Mouse (Mus musculus) heart, adult 2 months (tissue): ENCODE measurements at regions not wholly inside any gene's neighbourhood (a gene's known extent, or its start where the extent isn't known, plus 50 kb on each side); places are given as distances from the start of the nearest gene placed in this dataset.

Source experiments
- DNase-seq, 2 experiments: peaks; one replicate each; pipeline ENCODE4 v3.0.0; 2021
- H3K27ac ChIP-seq: fragments of 200-600 bp; 2 replicates; pipeline ENCODE4 v1.8.1; 2022
- H3K27me3 ChIP-seq: fragments of 200-500 bp; 2 replicates; pipeline ENCODE4 v1.6.1; 2012; ENCODE audit warnings: mild to moderate bottlenecking, low read length, inconsistent platforms, mixed read lengths; ENCODE audit not compliant: control insufficient read depth, insufficient read depth
- H3K36me3 ChIP-seq: fragments of 200-500 bp; 2 replicates; pipeline ENCODE4 v1.6.1; 2012; ENCODE audit warnings: low read length, inconsistent platforms; ENCODE audit not compliant: control insufficient read depth, insufficient read depth
- H3K4me1 ChIP-seq: fragments of 200-500 bp; 2 replicates; pipeline ENCODE4 v1.6.1; 2011; ENCODE audit warnings: low read length; ENCODE audit not compliant: control insufficient read depth, insufficient read depth
- H3K4me3 ChIP-seq: fragments of 200-600 bp; 2 replicates; pipeline ENCODE4 v1.8.1; 2022
- H3K79me2 ChIP-seq: fragments of 200-500 bp; replicated peaks from 2 replicates; pipeline ENCODE4 v1.6.1; 2012; ENCODE audit warnings: mild to moderate bottlenecking, inconsistent platforms, low read length, moderate library complexity, mixed read lengths; ENCODE audit not compliant: control insufficient read depth, insufficient read depth
- H3K9ac ChIP-seq: fragments of 200-500 bp; 2 replicates; pipeline ENCODE4 v1.6.1; 2012; ENCODE audit warnings: low read depth, mild to moderate bottlenecking, control low read depth, inconsistent platforms, low read length, mixed read lengths
- CTCF ChIP-seq: fragments of 200-600 bp; IDR thresholded peaks from 2 replicates; pipeline ENCODE4 v1.8.1; 2022; ENCODE audit warnings: antibody characterized with exemption, mild to moderate bottlenecking, moderate library complexity
- EP300 ChIP-seq: fragments of 200-500 bp; IDR thresholded peaks from 2 replicates; pipeline ENCODE4 v1.6.1; 2011; ENCODE audit warnings: low read depth, low read length, control low read depth; ENCODE audit not compliant: insufficient read depth
- POLR2A ChIP-seq: fragments of 200-500 bp; IDR thresholded peaks from 2 replicates; pipeline ENCODE4 v1.6.1; 2011; ENCODE audit warnings: mild to moderate bottlenecking, low read depth, low read length, control low read depth; ENCODE audit not compliant: insufficient read depth
- WGBS: fragments of 180-500 bp; shearing (Covaris S2); methylation state at CpG from one replicate; pipeline ENCODE4 v1.1.7; 2018; 5-methylcytosine and 5-hydroxymethylcytosine counted together
- intact Hi-C: fragments of 180-260 bp; cut with DNase I; formaldehyde crosslinking; loops from one replicate; pipeline ENCODE4 v1.15.1; 2025

DNA sequence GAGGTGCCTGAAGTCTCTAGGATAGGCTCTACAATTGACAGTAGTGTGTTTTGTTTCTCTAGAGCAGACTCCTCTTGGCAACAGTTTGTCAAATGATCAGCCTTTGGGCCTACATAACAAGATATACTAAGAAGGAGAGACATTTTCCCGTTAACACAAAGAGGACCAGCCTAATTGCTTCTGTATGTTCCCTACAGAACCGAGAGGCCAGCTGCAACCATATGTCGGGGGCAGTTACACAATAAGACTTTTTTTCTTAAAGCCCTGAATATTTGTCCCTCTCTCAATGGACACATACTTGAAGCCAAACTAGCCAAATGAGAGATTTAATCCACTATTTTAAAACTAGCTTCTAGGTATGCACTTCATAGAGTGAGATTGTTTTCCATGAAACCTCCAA is 226.5 kb upstream of the Tox3 start:
- 76% methylated on average over 3 of the region's 3 CpGs for WGBS
- Histone ChIP-seq H3K27me3 (no peaks in the 10 kb centered on the region), H3K4me1 (no peaks in the 10 kb centered on the region), H3K9ac (no peak overlapping the region), H3K36me3 (no peaks in the 10 kb centered on the region), H3K4me3 (no peak overlapping the region), H3K79me2 (no peaks in the 10 kb centered on the region), H3K27ac (no peak overlapping the region)
- intact Hi-C loops, result no loop called here
- TF ChIP-seq CTCF (no peak), POLR2A (no peak), EP300 (no peak)
- no peak for DNase-seq

DNA sequence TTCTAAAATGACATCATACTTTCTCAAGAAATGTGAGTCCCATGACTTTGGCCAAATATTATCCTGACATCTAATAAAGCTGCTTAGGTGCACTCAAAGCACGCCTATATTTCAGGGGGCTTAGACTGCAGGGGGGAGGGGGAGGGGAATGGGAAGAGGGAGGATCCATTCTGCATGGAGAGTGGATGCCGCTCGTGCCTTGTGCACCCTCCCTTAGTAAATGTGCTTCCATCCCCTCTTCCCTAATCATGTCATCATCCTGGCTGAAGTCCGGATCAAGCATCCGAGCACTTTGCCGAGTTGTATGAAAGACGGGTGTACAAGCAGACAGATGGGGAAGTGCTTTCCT is 207.9 kb upstream of the Tox3 start:
- no peak for DNase-seq
- H3K9ac ChIP-seq, result no peak overlapping the region
- H3K27me3 ChIP-seq, result no peaks in the 10 kb centered on the region
- H3K4me3 ChIP-seq, result no peak overlapping the region
- no peaks in the 10 kb centered on the region for H3K79me2 ChIP-seq
- 86% methylated on average over 7 of the region's 7 CpGs for WGBS
- TF ChIP-seq EP300 (no peak), CTCF (no peak), POLR2A (no peak)
- H3K36me3 ChIP-seq, result no peaks in the 10 kb centered on the region
- intact Hi-C loops, result no loop called here
- no peak overlapping the region for H3K27ac ChIP-seq
- no peaks in the 10 kb centered on the region for H3K4me1 ChIP-seq

DNA sequence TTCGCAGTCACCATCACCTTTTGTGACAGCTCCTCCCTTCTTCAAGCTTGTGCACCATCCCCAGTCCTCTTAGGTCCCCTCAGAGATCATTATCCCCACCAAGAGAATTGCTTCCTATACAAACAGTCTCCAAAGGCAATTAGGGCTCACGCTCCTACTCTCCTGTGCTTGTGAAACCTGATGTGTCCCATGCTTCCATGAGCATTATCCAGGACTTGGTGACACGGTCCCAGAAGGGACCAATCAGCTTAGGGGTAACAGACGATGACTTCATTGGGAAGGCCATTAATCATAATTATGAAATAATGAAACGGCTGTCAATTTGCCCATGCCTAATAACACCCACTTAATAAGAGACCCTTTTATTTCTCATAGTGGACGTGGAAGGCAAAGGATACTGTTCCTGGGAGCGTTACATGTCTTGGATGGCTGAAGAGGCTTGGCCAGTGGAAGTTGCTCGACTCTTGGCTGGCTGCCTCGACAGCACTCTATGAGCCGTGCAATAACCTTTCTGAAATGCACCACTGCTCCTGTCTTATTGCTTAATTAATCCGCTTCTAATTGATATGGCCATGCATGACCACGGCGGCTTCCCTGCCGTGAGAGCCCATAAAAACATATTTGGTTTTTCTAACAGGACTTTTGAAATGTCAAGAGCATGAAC is 207.4 kb upstream of the Tox3 start:
- Histone ChIP-seq H3K4me1 (no peaks in the 10 kb centered on the region), H3K27me3 (no peaks in the 10 kb centered on the region), H3K27ac (no peak overlapping the region), H3K9ac (no peak overlapping the region), H3K79me2 (no peaks in the 10 kb centered on the region), H3K36me3 (no peaks in the 10 kb centered on the region), H3K4me3 (no peak overlapping the region)
- TF ChIP-seq CTCF (no peak), POLR2A (no peak)
- intact Hi-C loops, result no loop called here
- 75% methylated on average over 14 of the region's 14 CpGs for WGBS
- no peak for DNase-seq

DNA sequence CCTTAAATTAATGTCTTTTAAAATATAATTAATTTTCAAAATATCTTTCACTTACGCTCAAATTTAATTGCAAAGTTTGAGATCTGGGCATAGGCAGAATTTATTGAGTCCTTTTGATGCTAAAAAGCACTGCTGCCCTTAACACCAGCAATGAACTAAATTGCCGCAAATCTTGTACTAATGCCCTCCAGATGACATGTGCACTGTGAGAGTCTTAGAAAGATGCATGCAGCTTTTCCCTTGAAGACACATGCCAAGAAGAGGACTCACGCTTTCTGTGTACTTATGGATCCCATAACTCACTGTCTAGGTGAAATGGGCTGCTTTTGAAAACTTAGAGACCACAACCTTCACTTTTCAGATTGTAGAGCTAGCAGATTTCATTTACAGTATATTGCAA is 199.1 kb upstream of the Tox3 start:
- TF ChIP-seq CTCF, result no peak
- no peak for TF ChIP-seq POLR2A
- TF ChIP-seq EP300, result no peak

DNA sequence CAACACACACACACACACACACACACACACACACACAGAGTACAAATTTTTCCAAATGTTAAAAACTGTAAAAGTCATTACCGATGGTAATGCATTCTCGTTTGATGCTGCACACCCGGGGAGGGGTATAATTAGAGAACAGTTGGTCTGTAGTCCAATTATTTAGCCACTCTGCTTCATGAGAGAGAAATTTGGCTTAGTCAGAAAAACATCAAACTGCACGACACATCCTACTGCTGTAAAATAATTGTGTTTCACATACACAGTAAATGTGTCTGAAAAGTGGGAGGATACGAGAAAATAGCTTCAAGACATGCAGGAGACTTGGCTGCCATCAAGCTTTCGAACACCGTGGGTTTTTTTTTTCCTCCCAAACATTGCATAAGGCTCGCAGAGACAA is 194.5 kb upstream of the Tox3 start:
- TF ChIP-seq POLR2A, result no peak
- no peak for TF ChIP-seq CTCF
- TF ChIP-seq EP300, result no peak
- DNase-seq, result no peak
- Histone ChIP-seq H3K79me2 (no peaks in the 10 kb centered on the region), H3K4me3 (no peak overlapping the region), H3K36me3 (no peaks in the 10 kb centered on the region), H3K9ac (no peak overlapping the region), H3K4me1 (no peaks in the 10 kb centered on the region), H3K27me3 (no peaks in the 10 kb centered on the region), H3K27ac (no peak overlapping the region)
- intact Hi-C loops, result no loop called here
- WGBS, result 81% methylated on average over 8 of the region's 8 CpGs

More for the DNA sequence above, 199.1 kb upstream of the Tox3 start:
- Histone ChIP-seq H3K9ac (no peak overlapping the region), H3K4me1 (no peaks in the 10 kb centered on the region), H3K4me3 (no peak overlapping the region), H3K79me2 (no peaks in the 10 kb centered on the region), H3K27me3 (no peaks in the 10 kb centered on the region), H3K27ac (no peak overlapping the region), H3K36me3 (no peaks in the 10 kb centered on the region)
- no peak for DNase-seq
- WGBS, result 81% methylated on average over 3 of the region's 3 CpGs
- intact Hi-C loops, result no loop called here

DNA sequence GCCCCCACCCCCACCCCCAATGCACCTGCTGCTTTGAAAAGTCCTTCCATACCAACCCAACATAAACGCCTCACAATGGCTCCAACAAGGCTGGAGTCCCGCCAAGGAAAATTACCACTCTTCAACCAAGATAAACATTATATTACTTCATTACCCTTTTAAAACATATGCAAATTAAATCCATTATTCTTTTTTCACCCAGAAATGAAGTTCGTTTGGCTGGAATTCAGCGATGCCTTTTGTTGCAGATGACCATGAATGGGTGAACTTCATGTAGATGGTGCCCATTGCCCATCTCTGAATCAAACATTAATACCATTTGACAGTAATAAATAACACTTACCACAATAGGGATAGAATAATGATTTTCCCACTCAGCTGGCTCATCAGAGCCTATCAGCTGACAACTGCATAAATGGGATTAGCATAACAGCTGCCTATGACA is 188.1 kb upstream of the Tox3 start:
- no peak overlapping the region for H3K9ac ChIP-seq
- no peaks in the 10 kb centered on the region for H3K36me3 ChIP-seq
- no peaks in the 10 kb centered on the region for H3K79me2 ChIP-seq
- H3K27ac ChIP-seq, result no peak overlapping the region
- H3K4me3 ChIP-seq, result no peak overlapping the region
- H3K27me3 ChIP-seq, result no peaks in the 10 kb centered on the region
- H3K4me1 ChIP-seq, result no peaks in the 10 kb centered on the region
- 81% methylated on average over 4 of the region's 4 CpGs for WGBS
- intact Hi-C loops, result no loop called here
- no peak for TF ChIP-seq POLR2A
- TF ChIP-seq EP300, result no peak
- no peak for TF ChIP-seq CTCF
- DNase-seq, result no peak
